Mouse (Mus musculus) stomach, postnatal 0 days (tissue): ENCODE data around the gene Ntm. TPM values are rescaled to one million over a fixed set of nuclear protein-coding genes. Genes with fewer than 3 reads are reported as not detected.

ENCODE experiments used
- ATAC-seq: fragments of 200-750 bp; cut with Nextera tagmentation; 2 replicates; pipeline ENCODE4 v1.8.0; 2017; ENCODE audit not compliant: low FRiP score, low TSS enrichment
- DNase-seq: peaks from one replicate; pipeline ENCODE4 v3.0.0-alpha.2; 2016; ENCODE audit warnings: low spot score
- H3K27ac ChIP-seq: fragments of 300-500 bp; sonication (generic); replicated peaks from 2 replicates; pipeline ENCODE4 v1.5.1; 2014; ENCODE audit warnings: mild to moderate bottlenecking, control low read depth
- H3K27me3 ChIP-seq: fragments of 300-500 bp; sonication (generic); 2 replicates; pipeline ENCODE4 v1.6.1; 2014; ENCODE audit warnings: low read length; ENCODE audit not compliant: control insufficient read depth, insufficient read depth
- H3K36me3 ChIP-seq: fragments of 300-500 bp; sonication (generic); 2 replicates; pipeline ENCODE4 v1.6.1; 2014; ENCODE audit warnings: low read length, mixed read lengths; ENCODE audit not compliant: control insufficient read depth, insufficient read depth
- H3K4me1 ChIP-seq: fragments of 300-500 bp; sonication (generic); replicated peaks from 2 replicates; pipeline ENCODE4 v1.6.1; 2014; ENCODE audit warnings: antibody characterized with exemption; ENCODE audit not compliant: control insufficient read depth, insufficient read depth
- H3K4me2 ChIP-seq: fragments of 300-500 bp; sonication (generic); replicated peaks from 2 replicates; pipeline ENCODE4 v1.6.1; 2014; ENCODE audit warnings: low read depth, mild to moderate bottlenecking, control low read depth, moderate library complexity
- H3K4me3 ChIP-seq: fragments of 300-500 bp; sonication (generic); 2 replicates; pipeline ENCODE4 v1.5.1; 2014; ENCODE audit warnings: low read depth, low read length, control low read depth
- H3K9ac ChIP-seq: fragments of 300-500 bp; sonication (generic); 2 replicates; pipeline ENCODE4 v1.6.1; 2014; ENCODE audit warnings: mild to moderate bottlenecking, low read length, control low read depth, mixed read lengths
- H3K9me3 ChIP-seq: fragments of 300-500 bp; sonication (generic); 2 replicates; pipeline ENCODE4 v1.6.1; 2016; ENCODE audit warnings: low read length; ENCODE audit not compliant: control insufficient read depth
- CTCF ChIP-seq: IDR thresholded peaks from 2 replicates; pipeline ENCODE4 v1.5.1; 2016; ENCODE audit warnings: antibody characterized with exemption, low read depth, mild to moderate bottlenecking, moderate library complexity
- EP300 ChIP-seq: optimal IDR thresholded peaks from 2 replicates; pipeline ENCODE3; 2016; ENCODE audit warnings: antibody characterized with exemption
- WGBS: fragments of 180-500 bp; shearing (Covaris S2); extraction: QIAGEN DNeasy Blood & Tissue Kit; methylation state at CpG from one replicate; pipeline ENCODE4 v1.1.7; 2014; 5-methylcytosine and 5-hydroxymethylcytosine counted together
- polyA plus RNA-seq: library from polyadenylated mRNA; unstranded; fragments of >200 nt; fragmentation: Nextera tagmentation; extraction: Ambion mirVana; gene quantifications from 2 replicates; pipeline ENCODE4 v1.2.1, GENCODE M21; 2015

The Ntm gene
- polyA plus RNA-seq, 1 experiment from 2014 or later: 5.9 TPM

DNA sequence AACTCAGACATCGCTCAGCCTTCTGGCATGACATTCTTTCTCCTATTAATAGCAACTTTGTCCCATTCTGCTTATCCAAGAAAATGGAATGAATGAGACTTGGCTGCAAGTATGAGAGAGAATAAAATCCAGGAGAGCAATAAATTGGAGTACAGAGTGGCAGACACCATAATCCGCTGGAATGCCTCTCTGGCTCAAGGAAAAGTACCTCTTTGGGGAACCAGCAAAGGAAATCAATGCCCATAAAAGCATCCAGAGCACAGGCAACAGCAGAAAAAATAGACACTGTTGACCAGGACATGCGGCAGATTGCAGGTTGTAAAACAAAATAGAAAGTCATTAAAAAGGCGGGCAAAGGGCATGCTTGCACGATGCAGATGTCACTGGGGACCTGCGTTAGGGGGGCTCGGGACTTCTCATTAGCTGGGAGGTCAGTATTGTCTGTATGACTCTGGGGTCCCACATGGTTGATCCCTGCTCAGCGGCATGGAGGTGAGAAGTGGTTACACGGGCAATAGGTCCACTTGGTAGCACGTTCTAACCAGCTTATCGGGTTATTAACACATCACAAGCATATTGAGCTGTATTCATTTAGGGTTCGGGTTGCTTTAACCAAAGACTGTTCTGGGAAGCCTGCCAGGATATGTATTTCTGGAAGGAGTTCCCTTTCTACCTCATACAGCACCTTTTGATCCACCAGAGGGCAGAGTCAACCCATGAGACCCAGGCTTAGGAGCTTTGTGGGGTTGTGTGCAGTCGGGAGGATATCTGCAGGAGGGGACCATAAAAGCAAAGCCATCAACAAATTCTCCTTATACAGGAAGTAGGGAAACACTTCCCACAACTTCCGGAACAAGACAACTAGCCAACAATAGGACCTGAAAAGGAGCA lies 761.5 kb downstream of the Ntm start:
- H3K9ac ChIP-seq: no peak overlapping the region
- no peak for ATAC-seq
- no peaks in the 10 kb centered on the region for H3K36me3 ChIP-seq
- H3K4me2 ChIP-seq: no peak overlapping the region
- H3K4me3 ChIP-seq: no peak overlapping the region
- no peak for TF ChIP-seq EP300
- TF ChIP-seq CTCF: peak; percentile 79
- no peaks in the 10 kb centered on the region for H3K9me3 ChIP-seq
- WGBS: 45% methylated on average over 14 of the region's 14 CpGs
- H3K27ac ChIP-seq: no peak overlapping the region
- peak; percentile 48 for DNase-seq
- no peaks in the 10 kb centered on the region for H3K4me1 ChIP-seq
- H3K27me3 ChIP-seq: no peaks in the 10 kb centered on the region; the same call in 1 of the 2 replicates

GRCm38 (mm10) chr9:29197046-29197445 lies 765.9 kb downstream of the Ntm start:
- 75% methylated on average over 3 of the region's 3 CpGs for WGBS
- TF ChIP-seq EP300 (no peak), CTCF (no peak)
- H3K9ac ChIP-seq: no peak overlapping the region
- DNase-seq: no peak
- H3K36me3 ChIP-seq: no peaks in the 10 kb centered on the region
- no peak overlapping the region for H3K27ac ChIP-seq
- H3K4me3 ChIP-seq: no peak overlapping the region
- no peak for ATAC-seq
- H3K4me1 ChIP-seq: no peaks in the 10 kb centered on the region
- H3K9me3 ChIP-seq: no peaks in the 10 kb centered on the region
- H3K27me3 ChIP-seq: no peaks in the 10 kb centered on the region
- H3K4me2 ChIP-seq: no peak overlapping the region

GRCm38 (mm10) chr9:29194265-29194664 lies 768.7 kb downstream of the Ntm start:
- TF ChIP-seq CTCF (no peak), EP300 (no peak)
- no peaks in the 10 kb centered on the region for H3K36me3 ChIP-seq
- no peaks in the 10 kb centered on the region for H3K4me1 ChIP-seq
- DNase-seq (no peak), ATAC-seq (no peak)
- no peaks in the 10 kb centered on the region for H3K9me3 ChIP-seq
- no peak overlapping the region for H3K27ac ChIP-seq
- H3K4me3 ChIP-seq: no peak overlapping the region
- WGBS: 64% methylated on average over 2 of the region's 2 CpGs
- H3K27me3 ChIP-seq: no peaks in the 10 kb centered on the region
- no peak overlapping the region for H3K4me2 ChIP-seq
- no peak overlapping the region for H3K9ac ChIP-seq

GRCm38 (mm10) chr9:29183011-29183410 lies 779.9 kb downstream of the Ntm start:
- no peak overlapping the region for H3K27ac ChIP-seq
- no peak overlapping the region for H3K9ac ChIP-seq
- H3K27me3 ChIP-seq: no peaks in the 10 kb centered on the region
- 71% methylated on average over 5 of the region's 5 CpGs for WGBS
- no peak for TF ChIP-seq EP300
- no peak for TF ChIP-seq CTCF
- no peaks in the 10 kb centered on the region for H3K4me1 ChIP-seq
- H3K36me3 ChIP-seq: no peaks in the 10 kb centered on the region
- DNase-seq (no peak), ATAC-seq (no peak)
- H3K9me3 ChIP-seq: no peaks in the 10 kb centered on the region
- no peak overlapping the region for H3K4me3 ChIP-seq
- no peak overlapping the region for H3K4me2 ChIP-seq

DNA sequence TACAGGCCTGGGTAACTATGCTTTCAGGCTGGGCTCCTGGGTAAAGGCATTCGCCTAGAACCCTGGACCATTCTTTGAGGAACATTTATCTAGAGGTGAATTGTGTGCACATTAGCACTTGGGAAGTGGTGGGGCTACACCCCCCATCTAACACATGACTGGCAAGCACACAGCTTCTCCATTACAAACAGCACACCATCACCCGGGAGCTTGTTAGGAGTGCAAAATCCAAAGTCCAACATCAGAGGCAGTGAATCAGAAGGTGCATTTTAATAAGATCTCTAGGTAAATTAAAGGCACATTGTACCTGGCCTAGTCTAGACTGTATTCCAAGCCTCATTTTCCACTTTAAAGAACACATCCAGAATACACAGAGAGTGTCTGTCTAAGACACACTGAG lies 781.3 kb downstream of the Ntm start:
- Histone ChIP-seq H3K9me3 (no peaks in the 10 kb centered on the region), H3K36me3 (no peaks in the 10 kb centered on the region), H3K4me1 (no peaks in the 10 kb centered on the region), H3K27ac (no peak overlapping the region), H3K9ac (no peak overlapping the region), H3K4me3 (no peak overlapping the region), H3K27me3 (no peaks in the 10 kb centered on the region), H3K4me2 (no peak overlapping the region)
- 63% methylated on average over 2 of the region's 2 CpGs for WGBS
- ATAC-seq: peak; percentile 75
- DNase-seq: peak; percentile 44
- TF ChIP-seq EP300 (no peak), CTCF (no peak)

DNA sequence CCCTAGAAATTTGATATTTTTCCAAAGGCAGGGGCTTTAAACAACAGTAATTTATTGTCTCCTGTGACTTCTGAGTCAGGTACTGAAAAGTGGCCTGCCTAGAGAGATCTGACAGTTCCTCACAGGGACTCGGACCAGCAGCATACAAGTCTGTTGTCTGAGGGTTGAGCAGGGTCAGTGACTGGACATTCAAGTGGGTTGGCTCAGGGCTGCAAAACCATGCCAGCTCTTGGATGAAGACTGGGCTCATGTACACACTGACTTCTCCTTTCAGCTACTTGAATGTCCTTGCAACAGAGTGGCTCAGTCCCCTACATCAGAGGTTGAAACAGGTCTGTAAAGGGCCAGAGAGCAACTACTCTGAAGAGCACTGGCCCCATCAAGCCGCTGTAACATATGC lies 797.2 kb downstream of the Ntm start:
- H3K9ac ChIP-seq: no peak overlapping the region
- 54% methylated on average over 2 of the region's 2 CpGs for WGBS
- TF ChIP-seq CTCF (no peak), EP300 (no peak)
- no peak for ATAC-seq
- H3K27ac ChIP-seq: no peak overlapping the region
- H3K9me3 ChIP-seq: no peaks in the 10 kb centered on the region
- H3K4me3 ChIP-seq: no peak overlapping the region
- DNase-seq: no peak
- H3K4me2 ChIP-seq: no peak overlapping the region
- no peaks in the 10 kb centered on the region for H3K4me1 ChIP-seq
- H3K27me3 ChIP-seq: no peaks in the 10 kb centered on the region
- no peaks in the 10 kb centered on the region for H3K36me3 ChIP-seq
